Mouse (Mus musculus) cerebellum, adult 2 months (tissue): ENCODE data around the gene Ncoa1.

Experiments used
- CTCF ChIP-seq: fragments of 200-500 bp; IDR thresholded peaks from 2 replicates; pipeline ENCODE4 v1.5.1; 2011; ENCODE audit warnings: low read depth, mild to moderate bottlenecking, control low read depth, low read length, moderate library complexity, borderline replicate concordance; ENCODE audit not compliant: insufficient read depth
- POLR2A ChIP-seq: fragments of 200-500 bp; IDR thresholded peaks from 2 replicates; pipeline ENCODE4 v1.6.1; 2011; ENCODE audit warnings: low read length, control low read depth, borderline replicate concordance; ENCODE audit not compliant: insufficient read depth

DNA sequence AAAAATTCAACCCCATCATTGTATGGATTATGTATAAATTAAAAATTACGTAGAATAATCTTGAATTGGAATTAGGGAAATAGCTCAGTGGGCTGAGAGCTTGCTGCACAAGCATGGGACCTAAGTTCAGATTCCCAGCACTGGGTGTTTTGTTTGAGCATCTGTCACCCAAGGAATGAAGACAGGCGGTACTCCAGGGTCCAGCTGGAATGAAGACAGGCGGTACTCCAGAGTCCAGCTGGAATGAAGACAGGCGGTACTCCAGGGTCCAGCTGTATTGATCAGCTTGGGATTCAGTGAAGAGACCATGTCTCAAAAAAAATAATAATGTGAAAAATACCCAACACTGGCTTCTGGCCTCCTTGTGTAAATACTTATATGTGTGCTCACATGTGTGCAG is 58.2 kb downstream of the Ncoa1 start:
- TF ChIP-seq CTCF (no peak), POLR2A (no peak)
